Comparison of ENCODE assay signal across 8 mouse cellular contexts in genomic region chr11:113788183-113788789, GRCm38 (mm10). TPM values are rescaled to one million over a fixed set of nuclear protein-coding genes. Genes with fewer than 3 reads are reported as not detected.
DNase-seq lines count a peak whose midpoint lies in the region; ATAC-seq and TF ChIP-seq lines count a peak whose summit lies in the region.

No protein-coding gene starts in this region.

- H3K36me3 ChIP-seq in heart, adult 2 months (ENCODE audit: control insufficient read depth, insufficient read depth, low read length): no peaks in the 10 kb centered on the region
- H3K36me3 ChIP-seq in heart, embryonic 12.5 days: peaks cover 6% of the 10 kb centered on the region; the same call in 1 of the 2 replicates
- H3K36me3 ChIP-seq in kidney, adult 2 months (ENCODE audit: control insufficient read depth, insufficient read depth, low read length): no peaks in the 10 kb centered on the region

- no peaks in the 10 kb centered on the region for H3K79me2 ChIP-seq in heart, adult 2 months (replicated peaks; ENCODE audit: control insufficient read depth, insufficient read depth, low read length)

- H3K4me3 ChIP-seq in heart, adult 2 months: no peak overlapping the region
- H3K4me3 ChIP-seq in heart, embryonic 12.5 days: no peak overlapping the region
- no peak overlapping the region for H3K4me3 ChIP-seq in kidney, adult 2 months (ENCODE audit: insufficient read depth, low read depth, low read length)

- no peaks in the 10 kb centered on the region for H3K9me3 ChIP-seq in heart, embryonic 12.5 days (replicated peaks)

- peak in 1 of 2 experiments; percentile 71 for DNase-seq in heart, adult 2 months
- DNase-seq in kidney, adult 2 months: peak; percentile 89
- DNase-seq in lung, postnatal 14 days: peak; percentile 65
- DNase-seq in ovary, adult 18-20 months (ENCODE audit: low spot score): no peak
- DNase-seq in layer of hippocampus, adult 9-11 months: no peak
- no peak for DNase-seq in gastrocnemius, postnatal 10 days

- peaks cover 9% of the 10 kb centered on the region for H3K4me1 ChIP-seq in heart, adult 2 months (ENCODE audit: control insufficient read depth, insufficient read depth, low read length)
- peaks cover 47% of the 10 kb centered on the region for H3K4me1 ChIP-seq in heart, embryonic 12.5 days (replicated peaks)
- no peaks in the 10 kb centered on the region for H3K4me1 ChIP-seq in kidney, adult 2 months (ENCODE audit: control insufficient read depth, insufficient read depth, low read length)

- H3K27me3 ChIP-seq in heart, adult 2 months (ENCODE audit: control insufficient read depth, insufficient read depth, low read length): no peaks in the 10 kb centered on the region
- H3K27me3 ChIP-seq in heart, embryonic 12.5 days (replicated peaks): no peaks in the 10 kb centered on the region
- no peaks in the 10 kb centered on the region for H3K27me3 ChIP-seq in kidney, adult 2 months (replicated peaks; ENCODE audit: control insufficient read depth, insufficient read depth, low read length)

- peak overlapping the region; percentile 66 for H3K27ac ChIP-seq in heart, adult 2 months
- H3K27ac ChIP-seq in heart, embryonic 12.5 days (ENCODE audit: poor library complexity, severe bottlenecking): no peak overlapping the region
- H3K27ac ChIP-seq in kidney, adult 2 months (ENCODE audit: insufficient read depth, low read depth, low read length): no peak overlapping the region

- no peak for ATAC-seq in heart, embryonic 12.5 days (ENCODE audit: insufficient number of reproducible peaks, low FRiP score)
- ATAC-seq in common myeloid progenitor, adult 5-6 weeks (replicated peaks; ENCODE audit: low read depth, poor library complexity, severe bottlenecking): peak; percentile 76

- no peak overlapping the region for H3K9ac ChIP-seq in heart, adult 2 months (ENCODE audit: low read depth, low read length)
- no peak overlapping the region for H3K9ac ChIP-seq in heart, embryonic 12.5 days

- TF ChIP-seq CTCF in heart, adult 2 months (IDR thresholded peaks at IDR 0.05): no peak
- no peak for TF ChIP-seq CTCF in kidney, adult 2 months (conservative IDR thresholded peaks at IDR 0.05; ENCODE audit: insufficient read depth, insufficient read length, low read depth, low read length)

- no peak overlapping the region for H3K4me2 ChIP-seq in heart, embryonic 12.5 days

- 41% methylated on average over 2 of the region's 2 CpGs for WGBS in heart, adult 2 months
- WGBS in heart, embryonic 12.5 days: 73% methylated on average over 2 of the region's 2 CpGs
- 65% methylated on average over 2 of the region's 2 CpGs for WGBS in kidney, adult 2 months

- no peak for TF ChIP-seq POLR2A in heart, adult 2 months (IDR thresholded peaks at IDR 0.05; ENCODE audit: insufficient read depth, low read depth, low read length)
- no peak for TF ChIP-seq POLR2A in kidney, adult 2 months (IDR thresholded peaks at IDR 0.05; ENCODE audit: low read depth, low read length)

- TF ChIP-seq EP300 in heart, adult 2 months (IDR thresholded peaks at IDR 0.05; ENCODE audit: insufficient read depth, low read depth, low read length): 0 out of 2 replicates have a peak, but pooled peaks have one; percentile 16

- intact Hi-C loops in heart, adult 2 months (cut with DNase I): loop anchor here (2.0 kb wide), 1 partner anchor 19 kb away; no protein-coding TSS in a partner anchor

RNA-seq across cellular contexts. Expression of gene Cdc42ep4, which starts 36.6 kb away (rescaled TPM):
- 10 to 100 TPM; 20.6 to 23.2 TPM for total RNA-seq in heart, adult 2 months (2021)
- 12.3 and 12.9 TPM in 2 replicates for polyA plus RNA-seq in heart, adult 2 months (2012; rRNA removed)
- 23.2 and 24.3 TPM in 2 replicates for polyA plus RNA-seq in heart, embryonic 12.5 days (2016; fragmentation: Nextera tagmentation; extraction: Ambion mirVana)
- total RNA-seq in common myeloid progenitor, adult 5-6 weeks (2017): 10.9 and 12.4 TPM in 2 replicates
- polyA plus RNA-seq in kidney, adult 2 months (2012; rRNA removed): 18.0 and 18.2 TPM in 2 replicates
- total RNA-seq in gastrocnemius, postnatal 10 days (2021): 10 to 100 TPM; 19.1 to 22.0 TPM

Comparison
In these comparisons a context has a peak if more than half of its experiments do, and no peak if none do; other contexts are left out.
1. DNase-seq: peak in kidney, adult 2 months (single experiment) and lung, postnatal 14 days (single experiment); none in ovary, adult 18-20 months (single experiment), layer of hippocampus, adult 9-11 months (single experiment) and gastrocnemius, postnatal 10 days (single experiment).